Mouse (Mus musculus) lung, postnatal 0 days (tissue): Measurements from ENCODE around the gene Zfp182.

ENCODE experiments used
- CTCF ChIP-seq: IDR thresholded peaks from 2 replicates; pipeline ENCODE4 v1.5.1; 2016; ENCODE audit warnings: antibody characterized with exemption, mild to moderate bottlenecking
- EP300 ChIP-seq: IDR thresholded peaks from 2 replicates; pipeline ENCODE4 v1.6.1; 2016; ENCODE audit warnings: antibody characterized with exemption, mild to moderate bottlenecking, control low read depth

- TF ChIP-seq CTCF (no peak), EP300 (no peak)
Observed at GRCm38 (mm10) chrX:21088983-21089866, 27.1 kb upstream of the Zfp182 start, which contains the start of gene Zfp300.
